ENCODE assay signal across 31 mouse cellular contexts in the genomic region with DNA sequence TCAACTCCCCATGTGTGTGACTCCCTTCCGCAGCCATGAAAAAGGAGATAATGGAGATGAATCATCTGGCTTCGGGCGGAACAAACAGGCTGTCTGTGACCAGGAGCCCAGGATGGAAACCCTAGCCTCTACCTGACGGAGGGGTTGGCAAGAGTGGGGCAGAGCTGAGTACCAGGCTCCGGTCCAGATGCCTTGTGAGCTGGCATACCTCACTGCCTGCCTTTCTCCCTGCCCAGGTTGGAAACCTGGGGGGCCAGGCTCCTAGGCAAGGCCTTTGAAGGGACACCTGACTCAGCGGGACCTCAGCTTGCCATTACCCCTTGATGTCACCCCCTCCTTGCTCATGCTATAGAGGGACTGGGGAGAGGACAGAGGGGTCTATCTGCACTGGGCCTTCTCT. TPM values are rescaled to one million over a fixed set of nuclear protein-coding genes. Genes with fewer than 3 reads are reported as not detected.
A peak's percentile ranks its signal among the peaks of the same experiment; 100 is the strongest.
DNase-seq lines count a peak whose midpoint lies in the region; ATAC-seq and TF ChIP-seq lines count a peak whose summit lies in the region.
"Had no signal": no experiment of that assay in that cellular context is flagged by ENCODE, and none has a peak within 500 bp of the region (broad histone marks: within the 10 kb centered on the region; RNA-seq: fewer than 3 reads in every experiment).

No protein-coding gene starts in this region.

- no peaks in the 10 kb centered on the region for H3K36me3 ChIP-seq in intestine, embryonic 16.5 days (ENCODE audit: control insufficient read depth, insufficient read depth, low read length)
- no peaks in the 10 kb centered on the region for H3K36me3 ChIP-seq in intestine, postnatal 0 days (ENCODE audit: control insufficient read depth, insufficient read depth)
- H3K36me3 ChIP-seq in stomach, postnatal 0 days (ENCODE audit: control insufficient read depth, insufficient read depth, low read length): no peaks in the 10 kb centered on the region
- H3K36me3 ChIP-seq in liver, postnatal 0 days (replicated peaks; ENCODE audit: insufficient read depth, low read length): no peaks in the 10 kb centered on the region
- H3K36me3 ChIP-seq: limb, embryonic 10.5 days; liver, embryonic 13.5 days; midbrain, embryonic 10.5 days had no signal

- peak; percentile 7; the same call in 1 of the 2 replicates for ATAC-seq in intestine, embryonic 16.5 days
- ATAC-seq in intestine, postnatal 0 days: no peak
- ATAC-seq in stomach, postnatal 0 days (ENCODE audit: low FRiP score, low TSS enrichment): 0 out of 2 replicates have a peak, but pooled peaks have one; percentile 10
- no peak for ATAC-seq in liver, postnatal 0 days
- ATAC-seq in megakaryocyte-erythroid progenitor cell, adult 5-6 weeks (replicated peaks; ENCODE audit: low FRiP score, low TSS enrichment, poor library complexity, severe bottlenecking): no peak
- ATAC-seq: CD4-positive, CD25-positive, alpha-beta regulatory T cell, adult 4 months; forebrain, embryonic 16.5 days; hindbrain, embryonic 16.5 days; midbrain, embryonic 16.5 days had no signal

- TF ChIP-seq EP300 in stomach, postnatal 0 days (optimal IDR thresholded peaks at IDR 0.05): no peak
- TF ChIP-seq EP300 in liver, postnatal 0 days (IDR thresholded peaks at IDR 0.05; ENCODE audit: low read depth): no peak

- peak; percentile 44 for DNase-seq in adrenal gland, postnatal 14 days
- DNase-seq in adrenal gland, adult 8-10 months: no peak
- DNase-seq in cerebellum, adult 9-11 months: peak; percentile 70
- DNase-seq in stomach, postnatal 0 days (ENCODE audit: low spot score): no peak
- DNase-seq in liver, postnatal 0 days: no peak
- DNase-seq: gastrocnemius, postnatal 10 days; heart, postnatal 14 days; kidney, adult 8-10 months; kidney, postnatal 4 days; liver, embryonic 13.5 days; lung, embryonic 14.5 days; lung, postnatal 14 days; thymus, adult 2 months; thymus, postnatal 4 days had no signal

- WGBS in intestine, embryonic 16.5 days: 90% methylated on average over 6 of the region's 6 CpGs
- 80% methylated on average over 6 of the region's 6 CpGs for WGBS in intestine, postnatal 0 days
- 73% methylated on average over 6 of the region's 6 CpGs for WGBS in stomach, postnatal 0 days
- 82% methylated on average over 6 of the region's 6 CpGs for WGBS in liver, postnatal 0 days (ENCODE audit: insufficient replicate concordance)

- TF ChIP-seq CTCF in intestine, postnatal 0 days (IDR thresholded peaks at IDR 0.05; ENCODE audit: low read depth): no peak
- TF ChIP-seq CTCF in stomach, postnatal 0 days (IDR thresholded peaks at IDR 0.05; ENCODE audit: low read depth): no peak
- TF ChIP-seq CTCF in liver, postnatal 0 days (IDR thresholded peaks at IDR 0.05; ENCODE audit: low read depth): no peak

- H3K4me2 ChIP-seq in intestine, embryonic 16.5 days (ENCODE audit: low read depth, low read length): no peak overlapping the region
- no peak overlapping the region for H3K4me2 ChIP-seq in intestine, postnatal 0 days (replicated peaks; ENCODE audit: low read depth)
- no peak overlapping the region for H3K4me2 ChIP-seq in stomach, postnatal 0 days (replicated peaks; ENCODE audit: low read depth)
- no peak overlapping the region for H3K4me2 ChIP-seq in liver, postnatal 0 days (ENCODE audit: low read depth, low read length)
- H3K4me2 ChIP-seq: limb, embryonic 15.5 days; liver, embryonic 13.5 days; lung, embryonic 14.5 days had no signal

- no peaks in the 10 kb centered on the region for H3K27me3 ChIP-seq in intestine, embryonic 16.5 days (replicated peaks; ENCODE audit: control insufficient read depth, insufficient read depth, low read length)
- no peaks in the 10 kb centered on the region for H3K27me3 ChIP-seq in intestine, postnatal 0 days (replicated peaks; ENCODE audit: control insufficient read depth, insufficient read depth, low read length)
- no peaks in the 10 kb centered on the region for H3K27me3 ChIP-seq in stomach, postnatal 0 days (ENCODE audit: control insufficient read depth, insufficient read depth, low read length)
- no peaks in the 10 kb centered on the region for H3K27me3 ChIP-seq in liver, postnatal 0 days (ENCODE audit: insufficient read depth, low read length)
- H3K27me3 ChIP-seq: limb, embryonic 15.5 days; liver, embryonic 13.5 days had no signal

- no peak overlapping the region for H3K9ac ChIP-seq in intestine, embryonic 16.5 days (ENCODE audit: low read depth, low read length)
- H3K9ac ChIP-seq in intestine, postnatal 0 days (ENCODE audit: low read depth, low read length): no peak overlapping the region
- no peak overlapping the region for H3K9ac ChIP-seq in stomach, postnatal 0 days (ENCODE audit: low read length)
- H3K9ac ChIP-seq in liver, postnatal 0 days (replicated peaks): no peak overlapping the region
- H3K9ac ChIP-seq: limb, embryonic 15.5 days; liver, embryonic 13.5 days; lung, embryonic 14.5 days had no signal

- H3K9me3 ChIP-seq in intestine, embryonic 16.5 days (ENCODE audit: control insufficient read depth, low read length): no peaks in the 10 kb centered on the region
- H3K9me3 ChIP-seq in intestine, postnatal 0 days (ENCODE audit: control insufficient read depth): no peaks in the 10 kb centered on the region
- H3K9me3 ChIP-seq in stomach, postnatal 0 days (ENCODE audit: control insufficient read depth, low read length): no peaks in the 10 kb centered on the region
- no peaks in the 10 kb centered on the region for H3K9me3 ChIP-seq in liver, postnatal 0 days (ENCODE audit: low read length)
- H3K9me3 ChIP-seq: limb, embryonic 10.5 days; limb, embryonic 15.5 days; liver, embryonic 13.5 days; midbrain, embryonic 10.5 days had no signal

- H3K4me1 ChIP-seq in intestine, embryonic 16.5 days (ENCODE audit: control insufficient read depth, insufficient read depth, low read length): no peaks in the 10 kb centered on the region
- no peaks in the 10 kb centered on the region for H3K4me1 ChIP-seq in intestine, postnatal 0 days (replicated peaks; ENCODE audit: control insufficient read depth, insufficient read depth, low read length)
- no peaks in the 10 kb centered on the region for H3K4me1 ChIP-seq in stomach, postnatal 0 days (replicated peaks; ENCODE audit: control insufficient read depth, insufficient read depth)
- H3K4me1 ChIP-seq in liver, postnatal 0 days (ENCODE audit: insufficient read depth): no peaks in the 10 kb centered on the region
- H3K4me1 ChIP-seq: limb, embryonic 10.5 days; limb, embryonic 15.5 days; liver, embryonic 13.5 days; midbrain, embryonic 10.5 days had no signal

- no peak overlapping the region for H3K27ac ChIP-seq in intestine, embryonic 16.5 days (ENCODE audit: low read length)
- no peak overlapping the region for H3K27ac ChIP-seq in intestine, postnatal 0 days (ENCODE audit: low read depth, low read length)
- no peak overlapping the region for H3K27ac ChIP-seq in stomach, postnatal 0 days (replicated peaks)
- no peak overlapping the region for H3K27ac ChIP-seq in liver, postnatal 0 days (ENCODE audit: low read depth)
- H3K27ac ChIP-seq: kidney, postnatal 0 days; limb, embryonic 15.5 days; liver, embryonic 13.5 days; midbrain, embryonic 10.5 days had no signal

- no peak overlapping the region for H3K4me3 ChIP-seq in intestine, embryonic 16.5 days (ENCODE audit: low read length)
- no peak overlapping the region for H3K4me3 ChIP-seq in intestine, postnatal 0 days (ENCODE audit: low read depth, low read length)
- H3K4me3 ChIP-seq in stomach, postnatal 0 days (ENCODE audit: low read depth, low read length): no peak overlapping the region
- H3K4me3 ChIP-seq in liver, postnatal 0 days (ENCODE audit: low read depth, low read length): no peak overlapping the region
- H3K4me3 ChIP-seq: erythroblast, embryonic 14.5 days; limb, embryonic 10.5 days; limb, embryonic 15.5 days; liver, embryonic 13.5 days; midbrain, embryonic 10.5 days had no signal

RNA-seq across cellular contexts. Expression of a gene that starts 12.2 kb away (rescaled TPM):
- not detected in 2 replicates for total RNA-seq in adrenal gland, postnatal 14 days (2021)
- under 1 TPM in 1 of 4 experiments, not detected in 3; 0.37 TPM for total RNA-seq in adrenal gland, adult 8-10 months (2022)
- polyA plus RNA-seq in intestine, embryonic 16.5 days (2015; fragmentation: Nextera tagmentation; extraction: Ambion mirVana): 20.0 and 21.9 TPM in 2 replicates
- 8.9 and 9.9 TPM in 2 replicates for polyA plus RNA-seq in intestine, postnatal 0 days (2015; fragmentation: Nextera tagmentation; extraction: Ambion mirVana)
- 28.0 and 29.7 TPM in 2 replicates for polyA plus RNA-seq in stomach, postnatal 0 days (2015; fragmentation: Nextera tagmentation; extraction: Ambion mirVana)
- 0.08 TPM in 1 of 2 replicates, not detected in the other for polyA plus RNA-seq in liver, postnatal 0 days (2015; fragmentation: Nextera tagmentation; extraction: Ambion mirVana)
- not detected in 2 replicates for total RNA-seq in megakaryocyte-erythroid progenitor cell, adult 5-6 weeks (2014; fragmentation: Nextera tagmentation)
- total RNA-seq in megakaryocyte-erythroid progenitor cell, adult 5-6 weeks (2017): not detected in 2 replicates
- total RNA-seq: granulocyte monocyte progenitor cell, adult 5-6 weeks; heart, postnatal 14 days; layer of hippocampus, postnatal 25 days; neutrophil, adult 5-6 weeks had no signal
- polyA plus RNA-seq: CD4-positive, CD25-positive, alpha-beta regulatory T cell, adult 4 months; erythroblast, embryonic 14.5 days; hindbrain, embryonic 11.5 days; liver, embryonic 13.5 days; neural tube, embryonic 11.5 days had no signal

Comparison
In these comparisons a context has a peak if more than half of its experiments do, and no peak if none do; other contexts are left out.
1. DNase-seq: peak in adrenal gland, postnatal 14 days (single experiment) and cerebellum, adult 9-11 months (single experiment); none in adrenal gland, adult 8-10 months (single experiment), stomach, postnatal 0 days (single experiment) and liver, postnatal 0 days (single experiment).
2. ATAC-seq: peak in intestine, embryonic 16.5 days (single experiment) and stomach, postnatal 0 days (single experiment); none in intestine, postnatal 0 days (single experiment), liver, postnatal 0 days (single experiment) and megakaryocyte-erythroid progenitor cell, adult 5-6 weeks (single experiment).